Mouse (Mus musculus): ENCODE measurements around the gene Epo.

The Epo gene

GRCm38 (mm10) chr5:137518436-137518835 lies 14.6 kb downstream of the Epo start, which contains the start of gene Gigyf1:
Gene Gigyf1 (plus strand): TSS chr5:137518548.
- DNase-seq = no peak

- no peak for DNase-seq
Measured at GRCm38 (mm10) chr5:137514811-137515210, 18.2 kb downstream of the Epo start.

- no peak for DNase-seq
Measured at GRCm38 (mm10) chr5:137513951-137514721, 18.9 kb downstream of the Epo start.

- no peak for DNase-seq
Measured at GRCm38 (mm10) chr5:137512847-137513794, 19.9 kb downstream of the Epo start.

GRCm38 (mm10) chr5:137511706-137512105 lies 21.3 kb downstream of the Epo start:
- DNase-seq = no peak

GRCm38 (mm10) chr5:137510573-137511390 lies 22.3 kb downstream of the Epo start:
- DNase-seq = no peak

- DNase-seq = peak; percentile 85
Measured at GRCm38 (mm10) chr5:137510014-137510501, 23.0 kb downstream of the Epo start.

GRCm38 (mm10) chr5:137504041-137504440 lies 29.0 kb downstream of the Epo start:
- DNase-seq = no peak

- DNase-seq = no peak
Measured at GRCm38 (mm10) chr5:137502667-137503110, 30.4 kb downstream of the Epo start.

- peak; percentile 100 for DNase-seq
Measured at GRCm38 (mm10) chr5:137501709-137502666, 31.1 kb downstream of the Epo start, which contains the start of gene Pop7. Gene Pop7 (minus strand): TSS chr5:137502518.

- DNase-seq = no peak
Measured at GRCm38 (mm10) chr5:137500186-137500585, 32.9 kb downstream of the Epo start.

- no peak for DNase-seq
Measured at GRCm38 (mm10) chr5:137493831-137494230, 39.2 kb downstream of the Epo start.

GRCm38 (mm10) chr5:137491559-137491958 lies 41.5 kb downstream of the Epo start:
- DNase-seq = peak; percentile 45

GRCm38 (mm10) chr5:137487616-137488015 lies 45.4 kb downstream of the Epo start:
- DNase-seq = no peak

GRCm38 (mm10) chr5:137485851-137486155 lies 47.2 kb downstream of the Epo start:
- DNase-seq = no peak

- DNase-seq = no peak
Measured at GRCm38 (mm10) chr5:137485071-137485850, 47.8 kb downstream of the Epo start.

GRCm38 (mm10) chr5:137481897-137482296 lies 51.1 kb downstream of the Epo start:
- DNase-seq = no peak

GRCm38 (mm10) chr5:137481138-137481537 lies 51.9 kb downstream of the Epo start:
- peak; percentile 74 for DNase-seq

GRCm38 (mm10) chr5:137476964-137477363 lies 56.1 kb downstream of the Epo start, which contains the start of gene Zan:
Gene Zan (minus strand): TSS chr5:137477064.
- DNase-seq = no peak

- no peak for DNase-seq
Measured at GRCm38 (mm10) chr5:137474351-137474750, 58.7 kb downstream of the Epo start.

Data from kidney, adult 11 months (tissue).